Mouse (Mus musculus) lung, embryonic 14.5 days (tissue): ENCODE measurements around the gene Ccdc155. TPM values are rescaled to one million over a fixed set of nuclear protein-coding genes. Genes with fewer than 3 reads are reported as not detected.
A peak's percentile ranks its signal among the peaks of the same experiment; 100 is the strongest.

Experiments
- ATAC-seq: fragments of 200-750 bp; cut with Nextera tagmentation; 2 replicates; pipeline ENCODE4 v1.8.0; 2017; ENCODE audit warnings: mild to moderate bottlenecking, moderate TSS enrichment, moderate library complexity; ENCODE audit not compliant: insufficient read depth
- DNase-seq: peaks from one replicate; pipeline ENCODE4 v3.0.0-alpha.2; 2015
- H3K27ac ChIP-seq: fragments of 300-500 bp; sonication (generic); 2 replicates; pipeline ENCODE4 v1.5.1; 2014; ENCODE audit warnings: low read depth, mild to moderate bottlenecking, moderate library complexity
- H3K27me3 ChIP-seq: fragments of 300-500 bp; sonication (generic); 2 replicates; pipeline ENCODE4 v1.6.1; 2014; ENCODE audit warnings: low read length, control low read depth; ENCODE audit not compliant: insufficient read depth
- H3K36me3 ChIP-seq: fragments of 300-500 bp; sonication (generic); 2 replicates; pipeline ENCODE4 v1.6.1; 2014; ENCODE audit warnings: control low read depth; ENCODE audit not compliant: insufficient read depth
- H3K4me1 ChIP-seq: fragments of 300-500 bp; sonication (generic); 2 replicates; pipeline ENCODE4 v1.6.1; 2014; ENCODE audit warnings: antibody characterized with exemption, control low read depth; ENCODE audit not compliant: insufficient read depth
- H3K4me2 ChIP-seq: fragments of 300-500 bp; sonication (generic); 2 replicates; pipeline ENCODE4 v1.6.1; 2014; ENCODE audit warnings: mild to moderate bottlenecking
- H3K4me3 ChIP-seq: fragments of 300-500 bp; sonication (generic); 2 replicates; pipeline ENCODE4 v1.5.1; 2014; ENCODE audit warnings: low read depth, low read length
- H3K9ac ChIP-seq: fragments of 300-500 bp; sonication (generic); 2 replicates; pipeline ENCODE4 v1.6.1; 2014
- H3K9me3 ChIP-seq: fragments of 300-500 bp; sonication (generic); 2 replicates; pipeline ENCODE4 v1.6.1; 2016; ENCODE audit warnings: low read depth, low read length, control low read depth
- CTCF ChIP-seq: IDR thresholded peaks from 2 replicates; pipeline ENCODE4 v1.5.1; 2016; ENCODE audit warnings: antibody characterized with exemption, low read depth
- WGBS: fragments of 180-500 bp; shearing (Covaris S2); extraction: QIAGEN DNeasy Blood & Tissue Kit; methylation state at CpG from one replicate; pipeline ENCODE4 v1.1.7; 2014; 5-methylcytosine and 5-hydroxymethylcytosine counted together
- polyA plus RNA-seq: library from polyadenylated mRNA; unstranded; fragments of >200 nt; fragmentation: Nextera tagmentation; extraction: Ambion mirVana; gene quantifications from 2 replicates; pipeline ENCODE4 v1.2.1, GENCODE M21; 2014

Gene Ccdc155
- polyA plus RNA-seq, 1 experiment from 2014 or later = 0.38 TPM

DNA sequence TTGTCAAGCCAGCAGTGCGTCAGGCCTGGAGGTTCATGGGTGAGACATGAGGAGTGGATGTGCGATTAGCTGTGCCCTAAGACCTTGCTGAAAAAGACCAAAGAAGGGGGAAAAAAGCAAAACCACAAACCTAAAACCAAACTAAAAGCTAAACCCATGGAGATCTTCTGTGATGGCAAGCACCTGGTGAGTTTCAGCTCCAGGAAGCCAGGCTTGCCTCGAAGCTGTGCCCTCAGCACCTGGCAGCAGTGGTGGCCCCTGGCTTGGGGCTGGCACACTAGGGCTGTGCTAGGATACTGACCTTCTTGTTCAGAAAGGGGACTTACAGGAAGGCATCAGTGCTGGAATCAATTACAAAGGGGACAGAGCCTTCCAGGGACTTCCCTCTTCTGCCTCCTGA, 63.4 kb downstream of the Ccdc155 start:
- H3K27ac ChIP-seq = no peak overlapping the region
- H3K4me1 ChIP-seq = no peaks in the 10 kb centered on the region
- no peak overlapping the region for H3K4me3 ChIP-seq
- no peak overlapping the region for H3K9ac ChIP-seq
- no peak overlapping the region for H3K4me2 ChIP-seq
- DNase-seq (no peak), ATAC-seq (no peak)
- no peaks in the 10 kb centered on the region for H3K9me3 ChIP-seq
- peaks cover 46% of the 10 kb centered on the region; the same call in 1 of the 2 replicates for H3K36me3 ChIP-seq
- TF ChIP-seq CTCF = no peak
- WGBS = 83% methylated on average over 3 of the region's 3 CpGs
- H3K27me3 ChIP-seq = no peaks in the 10 kb centered on the region

DNA sequence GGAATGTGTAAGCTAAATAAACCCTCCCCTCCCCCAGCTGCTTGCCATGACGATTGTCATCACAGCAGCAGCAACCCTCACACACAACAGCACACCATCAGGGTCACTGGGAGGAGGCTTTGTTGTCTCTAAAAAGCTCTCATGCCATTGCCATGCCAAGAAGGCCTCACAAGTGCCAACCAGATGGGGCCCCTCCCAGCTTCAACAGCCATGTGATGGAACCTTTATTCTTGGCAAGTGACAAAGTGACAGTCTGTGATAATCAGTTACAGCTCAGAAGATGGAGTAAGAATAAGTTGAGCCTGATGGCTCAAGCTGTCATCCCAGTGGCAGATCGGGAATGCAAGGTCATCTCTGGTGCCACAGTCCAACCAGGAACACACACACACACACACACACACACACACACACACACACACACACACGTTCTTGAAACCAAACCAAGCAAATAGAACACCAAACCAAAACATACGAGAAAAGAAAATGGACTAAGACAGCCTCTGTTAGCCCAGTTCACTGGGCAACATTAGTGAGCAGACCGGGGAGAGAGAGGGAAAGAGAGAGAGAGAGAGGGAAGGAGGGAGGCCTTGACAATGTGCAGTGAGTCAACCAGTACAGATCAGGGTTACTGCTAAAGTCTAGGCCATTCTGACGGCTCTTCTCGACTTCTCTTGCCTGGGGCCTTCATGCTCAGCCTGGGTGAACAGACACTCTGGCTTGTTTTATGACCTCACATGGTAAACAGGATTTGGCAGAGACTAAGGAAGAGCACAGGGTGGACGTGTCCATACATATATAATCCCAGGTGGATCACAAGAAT, 64.6 kb downstream of the Ccdc155 start:
- Histone ChIP-seq H3K9ac (no peak overlapping the region), H3K4me3 (no peak overlapping the region), H3K27ac (no peak overlapping the region), H3K4me1 (no peaks in the 10 kb centered on the region), H3K9me3 (no peaks in the 10 kb centered on the region), H3K36me3 (peaks cover 34% of the 10 kb centered on the region; the same call in 1 of the 2 replicates), H3K4me2 (no peak overlapping the region), H3K27me3 (peaks cover 2% of the 10 kb centered on the region; the same call in 1 of the 2 replicates)
- TF ChIP-seq CTCF = no peak
- ATAC-seq = no peak
- DNase-seq = no peak
- 68% methylated on average over 8 of the region's 8 CpGs for WGBS

DNA sequence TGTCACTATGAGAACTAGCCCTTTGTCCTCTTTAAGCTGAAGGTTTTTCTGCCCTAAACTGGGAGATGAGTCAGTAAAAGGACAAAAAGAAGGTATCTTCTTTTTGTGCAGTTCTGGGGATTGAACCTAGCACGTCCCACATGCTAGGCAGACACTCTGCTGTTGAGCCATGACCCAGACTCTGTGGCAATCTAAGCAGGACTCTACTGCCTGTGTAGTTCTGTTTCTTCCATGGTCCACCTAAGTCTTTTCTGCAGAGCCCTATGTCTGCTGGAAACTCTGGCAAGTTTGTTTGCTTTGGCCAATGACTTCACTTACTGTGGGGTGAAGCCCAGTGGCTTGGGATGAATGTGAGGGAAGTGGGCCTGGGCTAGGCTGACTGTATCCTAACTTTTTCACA, 66.3 kb downstream of the Ccdc155 start:
- H3K27me3 ChIP-seq = peaks cover 4% of the 10 kb centered on the region; the same call in 1 of the 2 replicates
- H3K4me3 ChIP-seq = no peak overlapping the region
- 93% methylated on average over 1 of the region's 1 CpGs for WGBS
- no peak for ATAC-seq
- no peaks in the 10 kb centered on the region for H3K4me1 ChIP-seq
- H3K27ac ChIP-seq = no peak overlapping the region
- no peak overlapping the region for H3K4me2 ChIP-seq
- H3K9ac ChIP-seq = no peak overlapping the region
- no peak for DNase-seq
- no peak for TF ChIP-seq CTCF
- H3K36me3 ChIP-seq = peaks cover 22% of the 10 kb centered on the region; the same call in 1 of the 2 replicates
- no peaks in the 10 kb centered on the region for H3K9me3 ChIP-seq

DNA sequence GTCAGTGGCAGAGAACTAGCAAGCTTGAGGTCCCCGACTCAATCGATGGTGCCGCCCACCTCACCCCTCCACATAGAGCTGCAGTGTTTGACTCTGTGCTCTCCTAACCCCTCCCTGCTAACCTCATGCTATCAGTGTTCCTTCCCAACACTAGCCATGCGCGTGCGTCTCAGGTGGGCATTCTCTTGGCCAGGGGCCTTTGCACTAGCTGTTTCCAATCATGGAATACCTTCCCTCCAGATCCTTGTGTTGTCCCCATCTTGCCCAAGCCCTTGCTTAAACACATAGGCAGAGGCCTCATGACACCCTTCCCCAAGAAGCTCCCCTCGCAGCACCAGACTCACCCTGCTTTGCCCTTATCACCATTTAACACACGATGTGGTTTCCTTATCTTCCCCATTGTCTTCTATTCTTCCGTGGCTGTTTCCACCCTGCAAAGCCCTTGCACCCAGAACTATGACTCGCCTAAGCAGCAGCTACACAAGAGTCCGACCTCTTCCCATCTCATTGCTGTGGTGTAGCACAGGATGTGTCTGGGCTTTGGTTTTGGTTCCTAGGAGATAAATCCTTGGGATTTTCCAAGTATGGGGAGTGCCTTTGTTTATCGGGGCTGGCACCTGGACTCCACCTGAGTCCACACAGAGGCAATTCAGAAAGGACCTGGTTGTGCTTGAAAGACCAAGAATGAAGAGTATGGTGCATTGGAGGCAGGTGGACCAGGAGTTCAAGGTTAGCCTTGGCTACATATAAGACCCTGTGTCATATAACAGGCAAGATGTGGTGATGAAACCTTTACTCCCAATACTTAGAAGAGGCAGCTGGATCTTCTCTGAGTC, 67.3 kb downstream of the Ccdc155 start:
- no peak for TF ChIP-seq CTCF
- peaks cover 4% of the 10 kb centered on the region; the same call in 1 of the 2 replicates for H3K27me3 ChIP-seq
- no peak overlapping the region for H3K27ac ChIP-seq
- no peaks in the 10 kb centered on the region for H3K4me1 ChIP-seq
- no peak overlapping the region for H3K4me3 ChIP-seq
- no peak for ATAC-seq
- H3K36me3 ChIP-seq = peaks cover 12% of the 10 kb centered on the region; the same call in 1 of the 2 replicates
- no peaks in the 10 kb centered on the region for H3K9me3 ChIP-seq
- DNase-seq = no peak
- 67% methylated on average over 12 of the region's 12 CpGs for WGBS
- no peak overlapping the region for H3K4me2 ChIP-seq
- H3K9ac ChIP-seq = no peak overlapping the region

DNA sequence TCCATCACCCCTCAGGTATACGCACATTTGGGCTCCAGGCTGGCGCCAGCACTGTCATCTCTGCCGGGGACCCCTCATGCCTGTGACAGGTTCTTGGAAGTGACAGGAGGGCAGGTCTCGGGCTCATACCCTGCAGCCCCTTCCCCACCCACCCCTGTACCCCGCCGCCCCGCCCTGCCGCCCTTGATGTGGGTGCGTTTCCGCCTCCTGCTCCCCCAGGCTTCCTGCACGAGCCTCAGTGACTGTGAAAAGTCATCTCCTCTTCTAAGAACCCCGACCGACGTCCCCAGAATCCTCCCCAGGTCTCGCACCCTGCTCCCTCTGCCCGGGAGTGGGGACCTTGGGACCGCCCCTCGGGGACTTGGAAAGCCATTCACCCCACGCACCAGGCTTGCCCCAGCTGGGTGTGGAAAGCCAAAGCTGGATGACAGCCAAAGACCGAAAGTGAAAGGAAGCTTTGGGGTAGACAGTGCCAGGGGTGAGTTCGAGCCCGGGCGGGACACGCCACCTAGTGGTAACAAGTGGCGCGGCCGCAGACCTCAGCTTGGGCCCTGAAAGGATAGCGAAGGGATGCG, 68.6 kb downstream of the Ccdc155 start, which contains the start of the genes Gm45713 and Flt3l:
Gm45713 (minus strand) TSS at position 239 of the 575 bp plus-strand sequence.
Flt3l (minus strand) TSS at position 440 of the 575 bp plus-strand sequence.
- H3K9ac ChIP-seq = peak within 1 kb of the TSS; percentile 45
- WGBS = 1% methylated on average over 29 of the region's 29 CpGs
- H3K9me3 ChIP-seq = no peaks in the 10 kb centered on the region
- H3K4me3 ChIP-seq = peak within 1 kb of the TSS; percentile 42
- H3K36me3 ChIP-seq = no peaks in the 10 kb centered on the region
- peak; percentile 98 for TF ChIP-seq CTCF
- H3K27ac ChIP-seq = no peak within 1 kb of the TSS
- H3K27me3 ChIP-seq = peaks cover 4% of the 10 kb centered on the region; the same call in 1 of the 2 replicates
- DNase-seq = peak; percentile 96
- peak within 1 kb of the TSS; percentile 83 for H3K4me2 ChIP-seq
- ATAC-seq = peak; percentile 83
- H3K4me1 ChIP-seq = no peaks in the 10 kb centered on the region

DNA sequence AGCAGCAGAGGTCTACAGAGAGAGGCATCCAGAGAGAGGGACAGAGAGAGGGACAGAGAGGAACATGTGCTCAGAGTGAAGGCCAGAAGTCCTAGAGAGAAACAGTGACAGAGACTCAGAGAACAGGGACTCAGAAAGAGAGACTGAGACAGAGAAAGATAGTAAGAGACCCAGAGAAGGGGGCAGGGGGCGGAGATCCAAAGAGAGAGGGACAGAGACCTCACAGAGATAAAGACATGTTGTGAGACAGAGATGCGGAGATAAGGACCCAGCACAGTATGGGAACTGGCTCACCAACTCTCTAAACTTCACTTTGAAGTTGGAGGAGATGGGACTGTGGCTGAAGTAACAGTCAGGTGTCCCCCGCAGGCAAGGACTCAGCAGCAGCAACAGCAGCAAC, 69.3 kb downstream of the Ccdc155 start:
- no peaks in the 10 kb centered on the region for H3K9me3 ChIP-seq
- no peaks in the 10 kb centered on the region for H3K4me1 ChIP-seq
- ATAC-seq (no peak), DNase-seq (no peak)
- no peak for TF ChIP-seq CTCF
- peaks cover 4% of the 10 kb centered on the region; the same call in 1 of the 2 replicates for H3K27me3 ChIP-seq
- peak overlapping the region; percentile 42 for H3K4me3 ChIP-seq
- H3K36me3 ChIP-seq = no peaks in the 10 kb centered on the region
- H3K9ac ChIP-seq = no peak overlapping the region
- H3K4me2 ChIP-seq = peak overlapping the region; percentile 83
- WGBS = 57% methylated on average over 3 of the region's 3 CpGs
- no peak overlapping the region for H3K27ac ChIP-seq
